Mouse (Mus musculus) brain, embryonic 14.5 days (tissue): ENCODE measurements around the gene Gm9857.

Experiments used
- CTCF ChIP-seq: fragments of 200-500 bp; IDR thresholded peaks from 2 replicates; pipeline ENCODE4 v1.5.1; 2012; ENCODE audit warnings: inconsistent platforms, mild to moderate bottlenecking, moderate library complexity, borderline replicate concordance; ENCODE audit not compliant: insufficient read depth, insufficient read length; ENCODE audit errors: extremely low read depth
- POLR2A ChIP-seq: fragments of 200-500 bp; IDR thresholded peaks from 2 replicates; pipeline ENCODE4 v1.6.1; 2012; ENCODE audit warnings: mild to moderate bottlenecking, inconsistent platforms, borderline replicate concordance; ENCODE audit not compliant: poor library complexity, insufficient read depth, insufficient read length, severe bottlenecking; ENCODE audit errors: extremely low read depth

GRCm38 (mm10) chr3:108926308-108926707 is 13.9 kb downstream of the Gm9857 start:
- TF ChIP-seq POLR2A (no peak), CTCF (no peak)
